Mouse (Mus musculus): Measurements from ENCODE around the gene Ccnd1. TPM values are rescaled to one million over a fixed set of nuclear protein-coding genes. Genes with fewer than 3 reads are reported as not detected.

The Ccnd1 gene
- total RNA-seq, 4 experiments from 2014 or later: 38.1 to 47.4 (median 43.6) TPM

DNA sequence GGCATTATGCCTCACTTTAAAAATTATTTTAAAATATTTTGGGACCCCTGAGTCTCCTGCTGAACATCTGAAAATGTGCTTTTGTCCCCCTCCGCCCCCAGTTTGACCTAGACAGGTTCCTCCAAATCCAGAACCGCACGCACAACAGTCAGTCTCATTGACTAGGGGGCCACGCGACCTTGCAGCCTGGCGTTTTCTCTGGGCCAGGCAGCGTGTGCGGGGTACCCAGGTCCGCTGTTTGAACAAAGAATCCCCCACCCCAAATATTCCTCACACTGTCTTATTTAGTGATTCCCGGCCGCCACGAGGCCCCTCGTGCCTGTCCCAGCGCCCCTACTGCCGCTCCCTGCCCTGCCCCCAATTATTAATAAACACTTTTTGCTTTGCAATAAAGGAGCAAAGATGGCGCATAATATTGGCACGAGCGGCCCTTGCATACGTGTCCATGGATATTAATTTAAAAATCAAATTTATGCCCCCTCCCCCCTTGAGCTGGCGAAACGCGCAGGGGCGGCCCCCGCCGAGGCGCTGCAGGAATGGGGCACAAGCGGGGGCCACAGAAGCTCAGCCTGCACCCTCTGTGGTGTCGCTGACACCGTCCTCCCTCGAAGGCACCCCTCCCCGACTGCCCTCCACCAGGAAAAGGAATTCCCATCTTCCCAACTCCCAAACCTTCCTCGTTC, 923 bp downstream of the Ccnd1 start:
- DNase-seq (ENCODE audit: low spot score in 2 of 2): no peak

DNA sequence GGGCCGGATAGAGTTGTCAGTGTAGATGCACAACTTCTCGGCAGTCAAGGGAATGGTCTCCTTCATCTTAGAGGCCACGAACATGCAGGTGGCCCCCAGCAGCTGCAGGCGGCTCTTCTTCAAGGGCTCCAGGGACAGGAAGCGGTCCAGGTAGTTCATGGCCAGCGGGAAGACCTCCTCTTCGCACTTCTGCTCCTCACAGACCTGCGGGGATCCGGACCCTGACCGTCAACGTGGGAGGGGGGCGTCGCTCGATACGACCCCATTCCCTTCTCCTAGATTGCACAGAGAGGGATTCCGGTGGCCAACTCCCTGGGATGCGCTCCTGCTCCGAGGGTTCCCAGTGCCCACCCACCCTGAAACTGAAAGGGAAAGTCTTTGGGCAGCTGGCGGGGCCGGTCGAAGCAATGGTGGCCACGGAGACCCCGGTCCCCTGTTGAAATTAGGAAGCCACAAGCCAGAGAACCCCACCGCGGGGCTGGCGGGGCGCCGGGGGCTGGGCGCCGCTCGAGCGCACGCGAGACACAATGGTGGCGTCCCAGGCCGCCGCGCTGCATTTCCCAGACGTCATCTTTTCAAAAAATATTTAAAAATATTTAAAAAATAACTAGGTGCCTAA, 1.7 kb downstream of the Ccnd1 start:
- no peak for DNase-seq (ENCODE audit: low spot score in 2 of 2)

DNA sequence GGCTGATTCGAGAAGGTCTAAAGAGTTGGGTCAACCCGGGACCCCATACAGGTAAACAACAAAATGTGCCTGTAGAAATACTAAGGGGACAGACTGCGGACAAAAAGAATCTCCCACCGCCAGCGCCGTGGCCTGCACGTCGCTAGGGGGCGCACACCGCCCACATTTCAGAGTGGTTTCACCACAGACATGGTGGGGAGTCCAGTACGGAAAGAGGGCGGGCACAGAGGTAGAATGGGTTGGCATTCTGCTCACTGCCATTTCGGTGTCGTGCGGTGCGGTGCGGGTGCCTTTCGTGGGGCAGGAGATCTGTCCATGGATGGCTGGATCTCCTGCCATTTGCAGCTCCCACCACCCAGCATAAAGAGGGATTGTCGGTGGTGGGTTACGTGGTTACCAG, 2.2 kb downstream of the Ccnd1 start:
- DNase-seq (ENCODE audit: low spot score in 2 of 2): peak; percentile 72 to 86

DNA sequence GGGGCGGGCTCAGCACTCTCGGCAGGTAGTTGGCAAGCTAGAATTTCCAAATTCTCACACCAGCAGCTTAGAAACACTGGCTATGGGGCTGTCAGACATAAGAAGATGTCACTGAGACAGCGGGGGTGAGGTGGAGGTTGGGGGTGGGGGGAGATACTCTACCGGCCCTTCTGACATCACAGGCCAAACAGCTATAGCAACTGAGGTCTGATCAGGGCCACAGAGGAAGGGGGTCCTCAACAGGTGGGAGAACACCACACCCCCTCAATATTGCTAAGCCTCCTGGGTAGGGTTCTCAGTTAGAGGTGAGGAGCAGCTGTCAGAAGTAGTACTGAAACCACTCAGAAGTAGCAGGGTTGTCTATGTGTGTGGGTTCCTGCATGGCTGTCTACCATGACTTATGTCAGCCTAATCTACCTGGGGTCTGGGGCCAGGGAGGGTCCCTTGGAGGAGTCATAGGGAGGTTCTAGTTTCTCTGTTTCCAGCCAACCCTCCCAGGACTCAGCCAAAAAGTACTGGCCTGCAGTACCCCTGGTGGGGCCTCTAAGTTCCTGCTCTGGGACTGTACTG, 3.3 kb downstream of the Ccnd1 start:
- peak in 1 of 2 experiments; percentile 8 for DNase-seq (ENCODE audit: low spot score in 2 of 2)

DNA sequence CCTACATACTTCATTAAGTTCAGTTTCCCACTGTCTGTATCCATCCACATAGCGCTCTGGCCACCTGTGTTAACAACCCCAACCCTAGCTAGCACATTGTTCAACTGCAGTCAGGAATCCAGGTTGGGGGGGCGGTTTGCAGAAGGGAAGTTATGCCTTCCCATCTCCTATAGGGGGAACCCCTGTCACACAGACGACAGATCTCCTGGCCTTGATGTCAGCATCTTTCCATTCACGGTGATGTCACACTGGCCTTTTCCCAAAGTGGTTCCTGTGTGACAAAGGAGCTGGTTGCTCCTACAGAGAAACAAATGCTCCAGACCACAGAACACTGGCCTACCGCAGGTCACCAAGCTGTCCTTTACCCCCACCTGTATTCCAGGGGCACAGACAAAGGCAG, 4.2 kb downstream of the Ccnd1 start:
- DNase-seq (ENCODE audit: low spot score in 2 of 2): peak in 1 of 2 experiments; percentile 39

DNA sequence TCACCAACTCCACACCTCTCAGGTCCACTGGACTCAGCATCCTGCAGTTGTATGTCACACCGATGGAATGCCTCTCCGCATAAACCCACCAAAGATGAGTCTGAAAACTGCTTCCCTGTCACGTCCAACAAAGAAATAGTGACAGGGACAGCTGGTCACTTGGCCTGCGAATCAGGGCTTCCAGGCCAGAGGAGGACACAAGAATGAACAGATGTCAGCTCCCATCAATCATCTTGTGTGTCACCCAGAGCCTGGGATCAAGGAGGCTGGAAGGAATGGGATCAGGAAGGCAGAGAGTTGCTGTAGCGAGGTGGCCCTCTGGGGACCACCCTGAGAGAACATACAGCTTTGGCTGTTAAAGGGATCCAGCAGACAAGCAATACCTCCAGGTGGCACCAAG, 4.8 kb downstream of the Ccnd1 start:
- DNase-seq (ENCODE audit: low spot score in 2 of 2): no peak

DNA sequence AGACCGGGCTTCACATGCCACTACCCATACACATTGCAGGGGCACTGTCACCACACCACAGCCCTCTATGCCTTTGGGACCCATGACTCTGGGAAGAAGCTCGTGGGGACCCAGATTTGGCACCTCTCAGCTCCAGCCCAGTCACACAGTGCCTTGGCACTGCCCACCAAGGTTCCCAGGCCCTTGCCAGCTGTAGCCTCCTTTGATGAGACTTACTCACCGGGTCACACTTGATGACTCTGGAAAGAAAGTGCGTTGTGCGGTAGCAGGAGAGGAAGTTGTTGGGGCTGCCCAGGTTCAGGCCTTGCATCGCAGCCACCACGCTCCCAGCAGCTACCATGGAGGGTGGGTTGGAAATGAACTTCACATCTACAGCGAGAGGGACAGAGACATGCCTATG, 5.9 kb downstream of the Ccnd1 start:
- DNase-seq (ENCODE audit: low spot score in 2 of 2): no peak

DNA sequence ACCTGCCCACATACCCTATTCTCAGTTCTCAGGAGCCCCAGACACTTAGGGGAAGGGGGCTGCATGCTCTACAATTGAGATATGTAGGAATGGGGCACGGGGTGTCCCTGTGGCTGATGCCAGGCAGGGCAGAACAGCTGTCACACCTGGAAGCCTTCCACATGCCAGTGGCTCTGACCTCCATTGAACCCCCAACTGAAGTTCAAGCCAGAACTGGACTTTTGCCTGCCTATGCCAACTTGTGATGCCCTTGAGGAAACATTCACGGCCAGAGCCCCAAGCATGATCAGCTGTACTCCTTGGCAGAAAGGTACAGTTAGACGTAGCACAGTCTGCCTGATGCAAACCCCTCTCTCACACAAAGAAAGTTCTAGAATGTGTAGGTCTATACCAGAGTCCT, 6.4 kb downstream of the Ccnd1 start:
- DNase-seq (ENCODE audit: low spot score in 2 of 2): peak in 1 of 2 experiments; percentile 7

DNA sequence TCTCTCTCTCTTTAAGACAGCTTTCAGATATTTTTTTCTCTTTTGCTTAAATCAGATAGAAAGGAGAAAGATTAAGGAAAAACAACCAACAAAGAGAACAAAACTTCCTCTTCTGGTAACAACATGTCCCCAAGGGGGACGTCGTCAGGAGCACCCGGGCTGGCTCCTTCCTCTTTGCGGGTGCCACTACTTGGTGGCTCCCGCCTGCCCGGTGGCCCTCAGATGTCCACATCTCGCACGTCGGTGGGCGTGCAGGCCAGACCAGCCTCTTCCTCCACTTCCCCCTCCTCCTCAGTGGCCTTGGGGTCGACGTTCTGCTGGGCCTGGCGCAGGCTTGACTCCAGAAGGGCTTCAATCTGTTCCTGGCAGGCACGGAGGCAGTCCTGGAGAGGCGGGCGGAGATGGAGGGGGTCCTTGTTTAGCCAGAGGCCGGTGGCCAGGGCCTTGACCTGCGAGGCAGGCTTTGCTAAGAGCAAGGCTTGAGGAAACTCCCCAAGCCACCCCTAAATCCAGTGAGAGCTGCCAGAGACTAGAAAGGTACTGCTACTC, 7.3 kb downstream of the Ccnd1 start:
- peak in 1 of 2 experiments; percentile 7 for DNase-seq (ENCODE audit: low spot score in 2 of 2)

DNA sequence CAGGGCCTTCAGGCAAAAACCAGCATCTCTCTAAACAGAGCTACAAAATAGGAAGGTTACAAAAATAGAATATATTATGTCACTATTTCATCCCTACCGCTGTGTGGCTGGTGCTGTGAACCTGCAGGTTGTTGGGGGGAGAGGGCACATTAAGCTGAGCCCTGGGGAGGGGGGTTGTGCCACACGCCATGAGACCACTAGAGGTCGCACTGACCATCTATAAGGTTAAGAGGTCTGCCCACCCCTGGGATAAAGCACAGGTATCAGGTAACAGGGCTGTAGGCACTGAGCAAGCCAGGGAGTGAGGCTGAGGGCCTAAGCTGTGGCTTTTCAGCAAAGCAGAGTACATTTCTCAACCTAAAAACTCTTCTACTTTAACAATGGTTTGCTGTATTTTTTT, 7.9 kb downstream of the Ccnd1 start:
- peak in 1 of 2 experiments; percentile 7 for DNase-seq (ENCODE audit: low spot score in 2 of 2)

DNA sequence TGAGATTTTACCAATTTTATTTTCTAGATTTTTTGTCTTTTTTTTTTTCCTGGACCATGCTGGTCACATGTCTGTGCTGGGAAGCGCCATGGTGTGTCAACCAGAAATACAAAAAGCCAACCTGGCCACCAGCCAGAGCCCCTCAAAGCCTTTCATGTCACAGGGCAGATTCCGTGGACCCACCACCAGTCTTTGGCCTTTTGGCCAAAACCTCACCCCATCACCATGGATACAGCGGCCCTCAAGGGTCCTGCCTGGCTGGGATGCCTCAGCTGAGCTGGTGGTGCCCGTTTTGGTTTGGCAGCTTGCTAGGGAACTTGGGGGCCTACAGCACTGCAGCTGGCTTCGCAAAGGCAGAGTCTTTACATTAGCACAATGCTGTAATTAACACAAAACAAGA, 9.8 kb downstream of the Ccnd1 start:
- DNase-seq (ENCODE audit: low spot score in 2 of 2): no peak

DNA sequence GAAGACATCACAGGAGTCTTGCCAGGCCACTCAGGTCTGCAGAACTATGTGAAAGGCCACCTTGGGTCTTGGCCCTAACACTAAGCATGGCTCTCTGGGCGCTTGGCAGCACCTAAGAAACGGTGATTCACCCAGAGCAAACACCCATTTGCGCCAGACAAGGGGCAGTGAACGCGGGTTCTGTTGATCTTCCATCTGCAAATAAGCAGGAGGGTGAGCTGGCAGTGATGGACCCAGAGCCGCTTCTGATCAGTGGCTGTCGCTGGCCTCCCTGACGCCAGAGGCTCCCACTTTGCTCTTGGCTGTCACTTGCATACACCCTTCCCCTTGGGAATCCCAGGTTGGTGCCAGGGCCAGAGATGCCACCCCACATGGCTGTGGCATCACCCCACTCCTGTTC, 10.2 kb downstream of the Ccnd1 start:
- no peak for DNase-seq (ENCODE audit: low spot score in 2 of 2)

DNA sequence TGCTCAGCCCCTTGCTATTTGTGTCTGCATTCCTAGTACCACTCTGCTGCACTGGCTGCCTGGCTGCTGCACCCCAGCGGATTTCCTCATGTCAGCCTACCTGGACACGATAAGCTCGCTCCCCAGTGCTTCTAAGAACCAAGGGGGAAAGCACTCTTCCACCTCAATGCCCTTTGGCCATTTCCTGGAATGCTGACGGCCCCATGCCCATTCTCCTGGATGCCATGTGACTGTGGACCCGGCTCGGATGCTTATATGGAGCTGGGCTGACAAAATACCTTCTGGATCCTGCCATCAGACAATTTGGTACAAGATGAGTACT, 10.9 kb downstream of the Ccnd1 start:
- no peak for DNase-seq (ENCODE audit: low spot score in 2 of 2)

DNA sequence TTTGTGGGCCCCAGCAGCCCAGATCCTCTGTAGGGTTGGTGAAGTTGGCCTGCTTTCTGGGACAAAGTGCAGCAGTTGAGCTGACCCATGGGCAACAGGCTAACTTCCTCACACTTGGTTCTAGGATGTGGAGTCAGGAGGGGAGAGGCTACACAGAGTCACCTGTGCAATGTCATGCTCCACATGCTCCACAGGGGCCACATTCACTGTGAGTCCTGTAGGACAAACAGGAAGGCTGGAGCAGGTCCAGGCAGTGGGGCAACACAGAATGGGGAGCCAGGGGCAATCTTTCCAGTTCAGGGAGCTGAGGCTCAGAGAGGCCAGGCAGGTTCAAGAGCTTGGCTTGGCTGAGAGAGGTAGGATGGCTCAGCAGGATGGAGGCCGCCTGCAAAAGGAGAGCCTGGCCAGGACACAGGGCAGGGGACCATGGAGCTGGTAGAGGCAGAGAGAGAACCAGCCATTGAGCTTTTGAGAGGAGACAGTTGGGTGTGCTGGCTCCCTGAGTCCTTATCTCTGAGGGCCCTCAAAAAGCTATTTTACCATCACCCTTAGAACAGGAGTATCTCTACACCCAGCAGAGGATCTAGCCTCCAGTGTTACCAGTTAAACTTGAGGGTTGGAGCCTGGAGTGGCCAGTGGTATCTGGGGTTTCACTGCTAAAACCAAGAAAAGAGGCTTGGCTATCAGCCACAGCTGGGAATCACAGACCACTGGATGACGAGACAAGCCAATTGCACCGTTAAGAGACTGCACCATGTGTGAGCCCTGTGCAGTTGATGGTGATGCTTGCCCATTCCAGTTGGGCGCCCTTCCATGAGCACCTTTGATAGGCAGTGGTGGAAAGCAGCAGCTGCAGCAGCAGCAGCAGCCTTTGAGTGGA, 11.5 kb downstream of the Ccnd1 start:
- DNase-seq (ENCODE audit: low spot score in 2 of 2): peak in 1 of 2 experiments; percentile 8

DNA sequence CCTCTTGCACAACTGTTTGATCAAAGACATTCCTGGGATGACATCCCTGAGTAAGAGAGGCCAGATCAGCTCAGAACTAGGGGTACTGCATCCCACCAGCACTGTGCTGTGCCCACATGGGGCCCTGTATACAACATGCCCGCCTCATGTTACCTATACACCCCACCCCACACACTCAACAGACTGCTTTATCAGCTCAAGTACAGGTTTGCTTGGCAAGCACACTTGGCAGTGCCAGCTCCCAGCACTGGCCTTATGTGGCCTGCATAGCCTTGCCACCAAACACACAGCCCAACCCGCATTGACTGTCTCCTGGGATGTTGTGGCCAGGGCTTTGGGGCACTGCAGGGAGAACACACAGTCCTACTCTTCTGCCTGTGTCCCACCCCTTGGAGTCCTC, 12.1 kb downstream of the Ccnd1 start:
- DNase-seq (ENCODE audit: low spot score in 2 of 2): no peak

DNA sequence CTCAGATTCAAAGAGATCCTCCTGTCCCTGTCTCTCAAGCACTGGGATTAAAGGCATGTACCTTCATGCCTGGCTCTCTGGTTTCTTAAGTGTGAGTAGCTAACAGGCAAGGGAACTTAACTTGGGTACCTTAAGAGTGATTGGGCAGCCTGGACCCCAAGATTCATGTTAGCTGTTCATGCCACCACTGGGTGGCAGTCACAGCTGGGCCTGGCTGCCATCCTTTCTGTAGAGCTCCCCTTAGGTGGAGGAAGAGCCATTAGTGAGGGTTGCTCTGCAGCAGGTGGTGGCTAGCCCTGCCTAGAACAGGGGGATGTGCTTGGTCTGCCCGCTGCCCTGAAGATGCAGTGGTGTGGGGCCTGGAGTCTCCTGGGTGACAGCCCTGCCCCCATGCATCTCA, 20.9 kb downstream of the Ccnd1 start:
- DNase-seq (ENCODE audit: low spot score in 2 of 2): no peak

DNA sequence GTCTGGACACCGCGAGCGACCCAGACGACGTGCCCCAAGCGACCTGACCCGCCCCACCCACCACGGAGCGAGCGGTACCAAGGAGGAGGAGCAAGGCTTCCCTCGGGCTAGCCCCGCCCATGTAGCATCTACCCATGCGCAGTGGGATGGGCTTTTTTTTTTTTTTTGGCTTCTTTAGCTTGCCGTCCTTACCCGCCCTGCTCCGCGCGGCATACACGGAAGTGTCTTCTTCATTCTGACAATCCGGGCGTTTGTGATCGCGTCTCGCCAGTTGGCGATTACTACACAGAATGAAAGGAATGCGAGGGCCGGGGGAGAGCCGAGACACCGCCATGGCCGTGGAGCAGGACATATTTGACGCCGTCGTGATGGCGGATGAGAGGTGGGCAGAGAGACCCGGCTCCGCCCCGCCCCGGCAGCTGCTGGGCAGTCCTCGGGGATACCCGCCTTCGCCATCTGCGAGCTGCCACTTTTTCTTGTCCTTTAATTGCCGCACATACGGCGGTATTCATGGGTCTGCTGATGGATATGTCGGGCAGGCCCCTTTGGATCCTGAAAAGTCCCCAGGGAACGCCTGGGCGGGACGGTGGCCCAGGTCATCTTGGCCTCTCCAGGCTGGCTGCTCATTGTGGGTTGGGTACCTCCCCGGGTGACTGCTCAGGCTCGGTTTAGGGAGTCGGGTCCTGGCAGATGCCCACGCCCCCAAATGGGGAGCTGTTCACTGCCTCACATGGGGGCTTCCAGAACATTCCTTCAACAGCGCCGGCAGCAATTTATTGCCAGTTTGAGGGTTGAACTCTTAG, 24.6 kb downstream of the Ccnd1 start, which contains the start of gene LTO1:
TSS of gene LTO1 (plus strand) at position 153 of the 803 bp plus-strand sequence.
- peak; percentile 84 to 92 for DNase-seq (ENCODE audit: low spot score in 2 of 2)

DNA sequence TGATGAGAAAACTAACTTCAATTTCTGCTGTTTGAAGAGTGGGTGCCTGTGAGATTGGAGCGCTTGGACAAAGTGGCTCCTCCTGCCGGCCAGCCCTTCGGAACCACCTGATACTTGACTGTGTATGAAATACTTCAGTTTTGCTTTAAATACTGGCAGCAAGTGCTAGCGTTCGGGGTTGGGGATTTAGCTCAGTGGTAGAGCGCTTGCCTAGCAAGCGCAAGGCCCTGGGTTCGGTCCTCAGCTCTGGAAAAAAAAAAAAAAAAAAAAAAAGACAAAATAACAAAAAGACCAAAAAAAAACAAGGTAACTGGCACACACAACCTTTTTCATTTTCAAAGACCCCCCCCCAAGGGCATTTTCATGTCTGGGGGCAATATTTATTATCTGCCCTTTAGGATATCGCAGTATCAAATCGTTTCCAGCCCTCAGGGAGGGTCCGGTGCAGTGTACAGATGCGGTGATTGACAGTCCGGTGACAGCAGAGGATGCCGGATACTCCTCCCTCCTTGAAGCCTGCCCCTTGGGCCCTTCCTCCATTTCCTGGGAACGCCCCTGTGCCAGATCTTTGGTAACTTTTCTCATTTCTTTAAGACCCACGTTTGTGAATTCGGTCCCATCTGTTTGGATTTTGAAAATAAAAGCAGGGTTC, 25.3 kb downstream of the Ccnd1 start:
- DNase-seq (ENCODE audit: low spot score in 2 of 2): peak; percentile 64 to 71

DNA sequence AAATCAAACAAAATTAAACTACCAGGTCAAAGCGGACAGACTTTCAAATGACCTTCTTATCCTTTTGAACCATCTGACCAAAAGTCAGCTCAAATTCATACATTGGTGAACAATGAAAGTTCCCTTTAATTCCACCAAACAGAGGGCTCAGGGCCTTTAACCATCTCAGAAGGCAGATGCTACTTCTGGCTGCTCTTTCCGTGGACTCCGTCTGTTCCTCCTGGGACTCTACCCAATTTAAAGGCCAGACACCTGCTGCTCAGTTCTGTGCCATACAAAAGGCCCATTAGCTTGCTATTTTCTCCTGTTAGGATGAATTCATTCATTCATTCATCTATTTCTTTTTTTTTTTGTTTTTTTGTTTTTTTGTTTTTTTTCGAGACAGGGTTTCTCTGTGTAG, 26.8 kb downstream of the Ccnd1 start:
- DNase-seq (ENCODE audit: low spot score in 2 of 2): no peak

DNA sequence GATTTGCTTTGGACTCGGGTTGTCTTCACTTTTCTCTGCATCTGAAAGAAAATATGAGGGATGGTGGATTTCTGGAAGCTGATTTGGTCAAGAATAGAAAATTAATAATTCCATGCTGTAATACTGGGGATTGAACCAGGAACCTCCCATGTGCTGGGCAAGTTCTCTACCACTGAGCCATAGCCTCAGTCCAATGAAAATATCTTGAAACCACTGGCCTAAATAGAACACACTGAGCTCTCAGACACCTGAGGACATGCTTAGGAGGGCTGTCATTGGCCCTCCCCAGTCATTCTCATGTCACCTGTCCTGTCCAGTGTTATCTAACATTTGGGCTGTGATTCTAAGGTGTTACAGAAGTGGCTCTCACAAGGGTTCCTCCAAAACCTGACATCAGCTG, 28.6 kb downstream of the Ccnd1 start:
- peak in 1 of 2 experiments; percentile 6 for DNase-seq (ENCODE audit: low spot score in 2 of 2)

Data from left cerebral cortex, adult 8-10 months (tissue).